ENCODE assay signal across 22 mouse cellular contexts in genomic region chr10:64049151-64049550, GRCm38 (mm10). TPM values are rescaled to one million over a fixed set of nuclear protein-coding genes. Genes with fewer than 3 reads are reported as not detected.
A peak's percentile ranks its signal among the peaks of the same experiment; 100 is the strongest.
DNase-seq lines count a peak whose midpoint lies in the region; ATAC-seq lines count a peak whose summit lies in the region.
"Had no signal": no experiment of that assay in that cellular context is flagged by ENCODE, and none has a peak within 500 bp of the region (broad histone marks: within the 10 kb centered on the region; RNA-seq: fewer than 3 reads in every experiment).

No protein-coding gene starts in this region.

- H3K4me3 ChIP-seq in intestine, embryonic 16.5 days (ENCODE audit: low read length) = no peak overlapping the region
- H3K4me3 ChIP-seq: embryonic facial prominence, embryonic 13.5 days; forebrain, embryonic 10.5 days; hindbrain, embryonic 12.5 days; kidney, embryonic 15.5 days; limb, embryonic 15.5 days had no signal

- 66% methylated on average over 6 of the region's 6 CpGs for WGBS in intestine, embryonic 16.5 days

- no peak overlapping the region for H3K9ac ChIP-seq in intestine, embryonic 16.5 days (ENCODE audit: low read depth, low read length)
- H3K9ac ChIP-seq: embryonic facial prominence, embryonic 13.5 days; hindbrain, embryonic 12.5 days; kidney, embryonic 15.5 days; limb, embryonic 15.5 days had no signal

- H3K4me1 ChIP-seq in intestine, embryonic 16.5 days (ENCODE audit: control insufficient read depth, insufficient read depth, low read length) = no peaks in the 10 kb centered on the region
- H3K4me1 ChIP-seq: embryonic facial prominence, embryonic 13.5 days; forebrain, embryonic 10.5 days; hindbrain, embryonic 12.5 days; kidney, embryonic 15.5 days; limb, embryonic 15.5 days had no signal

- no peaks in the 10 kb centered on the region for H3K9me3 ChIP-seq in intestine, embryonic 16.5 days (ENCODE audit: control insufficient read depth, low read length)
- H3K9me3 ChIP-seq: embryonic facial prominence, embryonic 13.5 days; forebrain, embryonic 10.5 days; hindbrain, embryonic 12.5 days; kidney, embryonic 15.5 days; limb, embryonic 15.5 days had no signal

- DNase-seq in gastrocnemius, adult 18-20 months (ENCODE audit: low spot score) = peak; percentile 10
- DNase-seq in gastrocnemius, postnatal 14 days = no peak
- peak; percentile 14 for DNase-seq in left cerebral cortex, adult 11 months (ENCODE audit: low spot score)
- DNase-seq in left cerebral cortex, adult 8-10 months (ENCODE audit: low spot score in 2 of 2) = no peak
- peak; percentile 38 for DNase-seq in lung, postnatal 36 days
- no peak for DNase-seq in lung, postnatal 14 days
- no peak for DNase-seq in cerebellum, adult 11-12 months
- DNase-seq: adrenal gland, postnatal 25 days; cerebellum, adult 9-11 months; midbrain, embryonic 14.5 days; thymus, adult 2 months had no signal

- H3K27ac ChIP-seq in intestine, embryonic 16.5 days (ENCODE audit: low read length) = no peak overlapping the region
- H3K27ac ChIP-seq: embryonic facial prominence, embryonic 13.5 days; forebrain, embryonic 10.5 days; hindbrain, embryonic 12.5 days; kidney, embryonic 15.5 days; limb, embryonic 15.5 days had no signal

- H3K36me3 ChIP-seq in intestine, embryonic 16.5 days (ENCODE audit: control insufficient read depth, insufficient read depth, low read length) = no peaks in the 10 kb centered on the region
- H3K36me3 ChIP-seq: embryonic facial prominence, embryonic 13.5 days; forebrain, embryonic 10.5 days; hindbrain, embryonic 12.5 days; kidney, embryonic 15.5 days; limb, embryonic 15.5 days had no signal

- H3K4me2 ChIP-seq in intestine, embryonic 16.5 days (ENCODE audit: low read depth, low read length) = no peak overlapping the region
- H3K4me2 ChIP-seq: embryonic facial prominence, embryonic 13.5 days; hindbrain, embryonic 12.5 days; kidney, embryonic 15.5 days; limb, embryonic 15.5 days had no signal

- intact Hi-C loops in gastrocnemius, postnatal 14 days (cut with DNase I; ENCODE audit: low total_unique reads) = no loop called here

- ATAC-seq in intestine, embryonic 16.5 days = no peak
- ATAC-seq: inflammation-experienced regulatory T-cells, adult 6 months had no signal

- no peaks in the 10 kb centered on the region for H3K27me3 ChIP-seq in intestine, embryonic 16.5 days (replicated peaks; ENCODE audit: control insufficient read depth, insufficient read depth, low read length)
- H3K27me3 ChIP-seq: embryonic facial prominence, embryonic 13.5 days; hindbrain, embryonic 12.5 days; kidney, embryonic 15.5 days; limb, embryonic 15.5 days had no signal

RNA-seq across cellular contexts. Expression of gene Lrrtm3, which starts 40.9 kb away (rescaled TPM):
- total RNA-seq in gastrocnemius, adult 18-20 months (2021) = under 1 TPM; 0.43 TPM
- total RNA-seq in gastrocnemius, postnatal 14 days (2021) = under 1 TPM in 1 of 2 experiments, not detected in 1; 0.51 TPM
- 10 to 100 TPM; 58.9 to 71.8 (median 61.8) TPM for total RNA-seq in left cerebral cortex, adult 8-10 months (2022)
- 3.0 and 3.7 TPM in 2 replicates for polyA plus RNA-seq in intestine, embryonic 16.5 days (2015; fragmentation: Nextera tagmentation; extraction: Ambion mirVana)
- total RNA-seq: megakaryocyte, adult 5-6 weeks; neutrophil, adult 5-6 weeks had no signal
- polyA plus RNA-seq: C2C12; liver, embryonic 16.5 days; thymus, adult 2 months had no signal

Comparison
In these comparisons a context has a peak if more than half of its experiments do, and no peak if none do; other contexts are left out.
1. DNase-seq: peak in gastrocnemius, adult 18-20 months (single experiment), left cerebral cortex, adult 11 months (single experiment) and lung, postnatal 36 days (single experiment); none in gastrocnemius, postnatal 14 days (single experiment), left cerebral cortex, adult 8-10 months (0 of 2), lung, postnatal 14 days (single experiment) and cerebellum, adult 11-12 months (single experiment).
2. RNA of gene Lrrtm3, which starts 40.9 kb away (total RNA-seq): 58.9 to 71.8 TPM in left cerebral cortex, adult 8-10 months; 0.51 TPM in gastrocnemius, postnatal 14 days and 0.43 TPM in gastrocnemius, adult 18-20 months; every median in the first group is over 10 times any median in the second.